Mouse (Mus musculus) myocyte (in vitro differentiated cells): ENCODE data around the gene Entpd3. TPM values are rescaled to one million over a fixed set of nuclear protein-coding genes. Genes with fewer than 3 reads are reported as not detected.
A peak's percentile ranks its signal among the peaks of the same experiment; 100 is the strongest.

Source experiments
- H3K27me3 ChIP-seq: one replicate; pipeline ENCODE4 v1.6.1; 2011; ENCODE audit not compliant: control insufficient read depth, insufficient read depth, insufficient read length
- H3K36me3 ChIP-seq: one replicate; pipeline ENCODE4 v1.6.1; 2011; ENCODE audit not compliant: control insufficient read depth, insufficient read depth
- H3K4me2 ChIP-seq: one replicate; pipeline ENCODE4 v1.6.1; 2011; ENCODE audit warnings: low read depth, control low read depth
- H3K4me3 ChIP-seq: one replicate; pipeline ENCODE4 v1.5.1; 2011; ENCODE audit warnings: mild to moderate bottlenecking, control low read depth, moderate library complexity
- H3K79me2 ChIP-seq: one replicate; pipeline ENCODE4 v1.6.1; 2011; ENCODE audit not compliant: control insufficient read depth, insufficient read depth
- H3ac ChIP-seq: one replicate; pipeline ENCODE4 v1.6.1; 2011; ENCODE audit not compliant: control insufficient read depth, insufficient read length
- CEBPB ChIP-seq: IDR thresholded peaks from 2 replicates; pipeline ENCODE4 v1.6.1; 2011; ENCODE audit warnings: mild to moderate bottlenecking, moderate library complexity; ENCODE audit not compliant: poor library complexity, insufficient read depth, severe bottlenecking
- E2F4 ChIP-seq: IDR thresholded peaks from one replicate; pipeline ENCODE4 v1.6.1; 2011; ENCODE audit warnings: mild to moderate bottlenecking, control low read depth, moderate library complexity; ENCODE audit not compliant: insufficient read depth
- MAX ChIP-seq: IDR thresholded peaks from one replicate; pipeline ENCODE4 v1.6.1; 2011; ENCODE audit warnings: low read depth, mild to moderate bottlenecking, control low read depth
- MYOD1 ChIP-seq, 3 experiments: IDR thresholded peaks; one replicate each; pipeline ENCODE4 v1.6.1; 2011; ENCODE audit warnings: control low read depth in 2 of 3, low read depth in 2 of 3, mild to moderate bottlenecking in 2 of 3, moderate library complexity in 1 of 3; ENCODE audit not compliant: insufficient read length in 2 of 3, control insufficient read depth in 1 of 3
- MYOG ChIP-seq, 3 experiments: IDR thresholded peaks; one replicate each; pipeline ENCODE4 v1.6.1; 2011; ENCODE audit warnings: control low read depth in 2 of 3, low read depth in 2 of 3, mild to moderate bottlenecking in 2 of 3; ENCODE audit not compliant: insufficient read length in 2 of 3, control insufficient read depth in 1 of 3, insufficient read depth in 1 of 3
- POLR2A ChIP-seq: IDR thresholded peaks from one replicate; pipeline ENCODE4 v1.6.1; 2011; ENCODE audit warnings: low read depth, mild to moderate bottlenecking, control low read depth, moderate library complexity; ENCODE audit not compliant: insufficient read length
- POLR2AphosphoS2 ChIP-seq: IDR thresholded peaks from one replicate; pipeline ENCODE4 v1.6.1; 2011; ENCODE audit warnings: low read depth, control low read depth; ENCODE audit not compliant: insufficient read length
- REST ChIP-seq: IDR thresholded peaks from one replicate; pipeline ENCODE4 v1.6.1; 2011; ENCODE audit warnings: mild to moderate bottlenecking, control low read depth, moderate library complexity; ENCODE audit not compliant: insufficient read depth, insufficient read length
- SRF ChIP-seq: IDR thresholded peaks from one replicate; pipeline ENCODE4 v1.6.1; 2011; ENCODE audit warnings: low read depth; ENCODE audit not compliant: control insufficient read depth, insufficient read length
- TCF12 ChIP-seq: IDR thresholded peaks from one replicate; pipeline ENCODE4 v1.6.1; 2011; ENCODE audit warnings: mild to moderate bottlenecking, control low read depth; ENCODE audit not compliant: poor library complexity, insufficient read depth, severe bottlenecking
- TCF3 ChIP-seq: IDR thresholded peaks from one replicate; pipeline ENCODE4 v1.6.1; 2011; ENCODE audit warnings: low read depth, control low read depth; ENCODE audit not compliant: insufficient read length
- USF1 ChIP-seq: IDR thresholded peaks from one replicate; pipeline ENCODE4 v1.6.1; 2011; ENCODE audit warnings: low read depth, mild to moderate bottlenecking, control low read depth, moderate library complexity
- polyA plus RNA-seq: library from polyadenylated mRNA; unstranded; fragments of >200 nt; fragmentation: generic; extraction: Trizol; gene quantifications from one replicate; pipeline ENCODE4 v1.2.1, GENCODE M21; 2012; ENCODE audit warnings: missing spikeins

Entpd3 gene
- polyA plus RNA-seq, 1 experiment = 1.1 TPM

GRCm38 (mm10) chr9:120581941-120582618 is 42.5 kb downstream of the Entpd3 start:
- Histone ChIP-seq H3K27me3 (no peaks in the 10 kb centered on the region), H3K36me3 (no peaks in the 10 kb centered on the region), H3K79me2 (no peaks in the 10 kb centered on the region), H3K4me2 (peak overlapping the region; percentile 85), H3K4me3 (no peak overlapping the region), H3ac (no peak overlapping the region)
- TF ChIP-seq MAX = no peak
- no peak for TF ChIP-seq MYOG (IDR thresholded peaks at IDR 0.05; ENCODE audit: control insufficient read depth in 1 of 3, insufficient read depth in 1 of 3, insufficient read length in 2 of 3, low read depth in 2 of 3)
- TF ChIP-seq SRF = no peak
- TF ChIP-seq POLR2A = no peak
- TF ChIP-seq E2F4 = no peak
- TF ChIP-seq REST = no peak
- no peak for TF ChIP-seq MYOD1 (IDR thresholded peaks at IDR 0.05; ENCODE audit: control insufficient read depth in 1 of 3, insufficient read length in 2 of 3, low read depth in 2 of 3)
- TF ChIP-seq CEBPB = no peak
- TF ChIP-seq POLR2AphosphoS2 = no peak

- peak overlapping the region; percentile 85 for H3K4me2 ChIP-seq
- no peaks in the 10 kb centered on the region for H3K27me3 ChIP-seq
- no peaks in the 10 kb centered on the region for H3K79me2 ChIP-seq
- TF ChIP-seq E2F4 (no peak), SRF (no peak), MYOD1 (IDR thresholded peaks at IDR 0.05; ENCODE audit: control insufficient read depth in 1 of 3, insufficient read length in 2 of 3, low read depth in 2 of 3) (peak in 1 of 3 experiments; percentile 5), CEBPB (no peak), TCF3 (no peak), MAX (no peak), POLR2A (no peak), MYOG (IDR thresholded peaks at IDR 0.05; ENCODE audit: control insufficient read depth in 1 of 3, insufficient read depth in 1 of 3, insufficient read length in 2 of 3, low read depth in 2 of 3) (no peak), TCF12 (no peak), USF1 (peak; percentile 65)
- no peak overlapping the region for H3ac ChIP-seq
- H3K4me3 ChIP-seq = no peak overlapping the region
- no peaks in the 10 kb centered on the region for H3K36me3 ChIP-seq
Measured at GRCm38 (mm10) chr9:120582619-120583308, 43.1 kb downstream of the Entpd3 start.

- peak overlapping the region; percentile 85 for H3K4me2 ChIP-seq
- H3ac ChIP-seq = no peak overlapping the region
- H3K79me2 ChIP-seq = no peaks in the 10 kb centered on the region
- no peaks in the 10 kb centered on the region for H3K27me3 ChIP-seq
- no peaks in the 10 kb centered on the region for H3K36me3 ChIP-seq
- no peak overlapping the region for H3K4me3 ChIP-seq
- TF ChIP-seq REST (no peak), MYOD1 (IDR thresholded peaks at IDR 0.05; ENCODE audit: control insufficient read depth in 1 of 3, insufficient read length in 2 of 3, low read depth in 2 of 3) (no peak), MAX (no peak), MYOG (IDR thresholded peaks at IDR 0.05; ENCODE audit: control insufficient read depth in 1 of 3, insufficient read depth in 1 of 3, insufficient read length in 2 of 3, low read depth in 2 of 3) (no peak), E2F4 (no peak)
Measured at GRCm38 (mm10) chr9:120583314-120583713, 43.7 kb downstream of the Entpd3 start.

GRCm38 (mm10) chr9:120586546-120586945 is 46.9 kb downstream of the Entpd3 start:
- Histone ChIP-seq H3K4me2 (no peak overlapping the region), H3K4me3 (no peak overlapping the region), H3K36me3 (no peaks in the 10 kb centered on the region), H3K79me2 (no peaks in the 10 kb centered on the region), H3K27me3 (no peaks in the 10 kb centered on the region), H3ac (no peak overlapping the region)
- TF ChIP-seq CEBPB (no peak), POLR2A (no peak), SRF (no peak), TCF12 (no peak)

GRCm38 (mm10) chr9:120591490-120591889 is 51.9 kb downstream of the Entpd3 start:
- Histone ChIP-seq H3K4me3 (no peak overlapping the region), H3K79me2 (no peaks in the 10 kb centered on the region), H3K36me3 (no peaks in the 10 kb centered on the region), H3K4me2 (no peak overlapping the region), H3ac (no peak overlapping the region), H3K27me3 (no peaks in the 10 kb centered on the region)
- TF ChIP-seq USF1 (peak; percentile 10), MAX (no peak)
